Mouse (Mus musculus): ENCODE results near the gene Slc35g3.

DNA sequence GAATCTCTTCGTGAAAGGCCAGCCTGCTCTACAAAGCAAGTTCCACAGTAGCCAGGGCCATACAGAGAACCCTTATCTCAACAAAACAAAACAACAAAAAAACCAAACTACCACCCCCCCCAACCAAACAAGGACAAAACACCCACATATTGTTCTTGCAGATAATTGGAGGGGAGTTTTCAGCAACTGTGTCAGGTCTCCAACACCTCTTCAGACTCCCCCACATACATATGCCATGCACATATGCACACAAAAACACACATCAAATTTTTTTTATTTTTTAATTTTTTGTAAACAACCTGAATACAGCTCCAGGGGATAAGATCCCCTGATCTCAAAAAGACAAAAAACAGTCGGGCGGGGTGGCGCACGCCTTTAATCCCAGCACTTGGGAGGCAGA is 7.5 kb downstream of the Slc35g3 start:
- TF ChIP-seq TCF12 (IDR thresholded peaks at IDR 0.05; ENCODE audit: low read depth, low read length): no peak
- no peak for TF ChIP-seq MAZ (IDR thresholded peaks at IDR 0.05; ENCODE audit: low read depth, low read length)
- TF ChIP-seq ZC3H11A (IDR thresholded peaks at IDR 0.05; ENCODE audit: low read depth, low read length): no peak
